Mouse (Mus musculus): Measurements from ENCODE around the gene Klhl29.

DNA sequence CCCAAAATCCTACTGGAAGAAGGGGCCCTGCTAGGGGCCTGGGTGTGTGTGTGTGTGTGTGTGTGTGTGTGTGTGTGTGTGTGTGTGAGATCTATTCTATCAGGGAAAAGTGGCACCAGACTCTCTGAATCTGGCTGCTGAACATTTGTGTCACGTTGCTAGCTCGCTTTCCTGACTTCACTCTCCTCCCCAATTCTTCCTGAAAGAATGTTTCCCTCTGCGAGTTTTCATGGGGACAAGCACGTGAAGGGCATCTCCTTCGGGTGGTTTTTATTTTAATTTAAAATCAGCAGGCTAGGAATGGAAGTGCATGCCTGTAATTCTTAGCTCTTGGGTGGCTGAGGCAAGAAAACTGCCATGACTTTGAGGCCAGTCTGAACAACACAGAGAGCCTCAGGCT lies 172.1 kb downstream of the Klhl29 start:
- no peak for TF ChIP-seq CHD2 (IDR thresholded peaks at IDR 0.05; ENCODE audit: low read depth, low read length)
- TF ChIP-seq HCFC1 (IDR thresholded peaks at IDR 0.05; ENCODE audit: borderline replicate concordance, insufficient read depth, low read length): no peak

All from ES-E14 (cell line).